Mouse (Mus musculus): ENCODE results near the gene Golim4. TPM values are rescaled to one million over a fixed set of nuclear protein-coding genes. Genes with fewer than 3 reads are reported as not detected.

The Golim4 gene
- polyA plus RNA-seq (2012; rRNA removed; ENCODE audit: low replicate concordance), result 27.9 and 40.0 TPM in 2 replicates

DNA sequence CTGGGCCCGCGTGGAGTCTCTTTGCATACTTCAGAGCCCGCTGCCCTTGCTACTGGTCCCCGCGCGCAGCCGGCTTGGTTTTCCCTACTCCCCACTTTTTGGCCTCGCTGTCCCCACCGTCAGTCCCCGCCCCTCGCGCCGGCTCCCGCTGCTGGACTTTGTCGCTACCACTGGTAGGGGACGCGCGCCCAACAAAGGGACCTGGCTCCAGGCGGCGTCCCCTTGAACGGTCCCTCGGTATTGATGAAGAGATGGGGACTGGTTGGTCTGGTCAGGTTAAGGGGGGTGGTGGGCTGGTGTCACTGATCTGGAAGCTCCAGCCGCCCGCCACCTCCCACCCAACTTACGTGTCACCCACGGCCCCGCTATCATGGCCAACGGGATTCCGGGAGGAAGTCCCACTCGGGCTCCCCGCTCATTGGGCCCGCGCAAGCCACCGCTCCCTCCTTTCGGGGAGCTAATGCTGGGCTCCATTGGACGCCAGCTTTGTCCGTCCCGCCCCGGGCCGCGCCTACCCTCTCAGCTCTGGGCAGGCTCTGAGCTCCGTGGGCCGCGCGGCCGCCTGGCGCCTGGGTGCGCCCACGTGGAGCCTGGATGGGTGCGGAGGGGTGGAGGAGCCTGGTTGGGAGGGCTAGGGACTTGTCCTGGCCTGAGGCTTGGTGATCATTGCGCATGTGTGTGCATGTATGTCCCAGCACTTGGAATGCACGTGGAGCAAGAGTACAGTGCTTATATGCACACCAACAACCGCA is at the start of gene Golim4:
Gene Golim4 (minus strand): TSS at position 399 of the 752 bp plus-strand sequence.

Other genes with a start within 250 kb of the Golim4 start
- gene Gm29133, start 208.8 kb downstream of the Golim4 start, polyA plus RNA-seq (2012; rRNA removed; ENCODE audit: low replicate concordance), result not detected in 2 replicates
- gene Fstl5, start 117.3 kb upstream of the Golim4 start, polyA plus RNA-seq (2012; rRNA removed; ENCODE audit: low replicate concordance), result not detected in 2 replicates